In the genomic region with DNA sequence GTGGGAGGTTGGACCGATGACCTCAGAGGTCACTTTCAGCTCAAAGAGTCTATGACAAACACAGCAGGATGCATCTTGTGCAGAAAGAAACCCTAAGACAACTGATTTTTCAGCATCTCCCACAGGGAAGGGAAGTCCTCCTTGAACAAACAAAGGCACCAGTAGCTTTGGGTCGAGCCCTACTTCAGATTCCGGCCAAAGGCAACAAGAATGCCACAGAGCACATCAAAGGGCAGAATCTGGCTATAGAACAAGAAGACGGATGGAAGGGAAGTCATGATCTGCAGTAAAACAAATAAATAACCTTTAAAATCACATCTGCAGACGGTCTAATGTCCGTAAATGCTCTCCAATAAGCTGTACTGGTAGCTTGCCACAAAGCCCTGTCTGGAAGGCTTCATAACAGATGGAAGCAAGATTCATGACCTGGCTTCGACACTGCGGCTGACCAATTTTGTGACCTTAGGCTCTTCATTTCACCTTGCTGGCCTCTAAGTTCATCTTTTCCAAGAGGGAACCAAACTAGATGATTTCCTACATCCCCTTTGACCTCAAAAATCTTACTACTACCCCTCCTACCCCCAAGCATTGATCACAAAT, we compare ENCODE assay signal across 16 mouse cellular contexts.
DNase-seq lines count a peak whose midpoint lies in the region; ATAC-seq and TF ChIP-seq lines count a peak whose summit lies in the region.
"Had no signal": no experiment of that assay in that cellular context is flagged by ENCODE, and none has a peak within 500 bp of the region (broad histone marks: within the 10 kb centered on the region; RNA-seq: fewer than 3 reads in every experiment).

No protein-coding gene starts in this region.

- no peaks in the 10 kb centered on the region for H3K27me3 ChIP-seq in heart, embryonic 13.5 days (replicated peaks)
- H3K27me3 ChIP-seq in heart, embryonic 11.5 days (ENCODE audit: control insufficient read depth, insufficient read depth, low read length) = no peaks in the 10 kb centered on the region
- H3K27me3 ChIP-seq in midbrain, embryonic 14.5 days (ENCODE audit: control insufficient read depth, insufficient read depth, low read length) = no peaks in the 10 kb centered on the region
- no peaks in the 10 kb centered on the region for H3K27me3 ChIP-seq in midbrain, postnatal 0 days (ENCODE audit: insufficient read depth, low read length)
- H3K27me3 ChIP-seq in kidney, embryonic 14.5 days (ENCODE audit: control insufficient read depth, insufficient read depth, low read length) = no peaks in the 10 kb centered on the region
- H3K27me3 ChIP-seq: CH12.LX; embryonic facial prominence, embryonic 12.5 days; stomach, embryonic 15.5 days had no signal

- no peak overlapping the region for H3K4me2 ChIP-seq in heart, embryonic 13.5 days
- no peak overlapping the region for H3K4me2 ChIP-seq in heart, embryonic 11.5 days
- no peak overlapping the region for H3K4me2 ChIP-seq in midbrain, embryonic 14.5 days (ENCODE audit: low read length)
- H3K4me2 ChIP-seq in midbrain, postnatal 0 days (ENCODE audit: low read depth, low read length, poor library complexity, severe bottlenecking) = no peak overlapping the region
- H3K4me2 ChIP-seq in kidney, embryonic 14.5 days (replicated peaks; ENCODE audit: low read depth, low read length) = no peak overlapping the region
- H3K4me2 ChIP-seq: embryonic facial prominence, embryonic 12.5 days; stomach, embryonic 15.5 days had no signal

- H3K36me3 ChIP-seq in heart, embryonic 13.5 days = no peaks in the 10 kb centered on the region
- H3K36me3 ChIP-seq in heart, embryonic 11.5 days (ENCODE audit: control insufficient read depth, insufficient read depth, low read length) = no peaks in the 10 kb centered on the region
- H3K36me3 ChIP-seq in midbrain, embryonic 14.5 days (ENCODE audit: control insufficient read depth, insufficient read depth, low read length) = no peaks in the 10 kb centered on the region
- H3K36me3 ChIP-seq in midbrain, postnatal 0 days (ENCODE audit: insufficient read depth, low read length) = no peaks in the 10 kb centered on the region
- H3K36me3 ChIP-seq in kidney, embryonic 14.5 days (ENCODE audit: control insufficient read depth, insufficient read depth, low read length) = no peaks in the 10 kb centered on the region
- H3K36me3 ChIP-seq: embryonic facial prominence, embryonic 12.5 days; stomach, embryonic 15.5 days had no signal

- ATAC-seq in heart, embryonic 13.5 days (ENCODE audit: extremely low read depth, insufficient number of reproducible peaks, low FRiP score, low TSS enrichment) = no peak
- ATAC-seq in heart, embryonic 11.5 days (replicated peaks; ENCODE audit: insufficient number of reproducible peaks, low FRiP score, low TSS enrichment) = no peak
- ATAC-seq in midbrain, embryonic 14.5 days (ENCODE audit: low FRiP score, low TSS enrichment) = no peak
- ATAC-seq in midbrain, postnatal 0 days (ENCODE audit: low FRiP score) = no peak
- peak; percentile 43; the same call in 1 of the 2 replicates for ATAC-seq in kidney, embryonic 14.5 days (ENCODE audit: low FRiP score, low TSS enrichment)
- ATAC-seq: activated CD4-positive, CD25-positive, alpha-beta regulatory T cell, adult 4 months; hindbrain, embryonic 16.5 days had no signal

- H3K9me3 ChIP-seq in heart, embryonic 13.5 days = no peaks in the 10 kb centered on the region
- H3K9me3 ChIP-seq in heart, embryonic 11.5 days (replicated peaks; ENCODE audit: control insufficient read depth, low read length) = no peaks in the 10 kb centered on the region
- H3K9me3 ChIP-seq in midbrain, embryonic 14.5 days (ENCODE audit: control insufficient read depth, low read length) = no peaks in the 10 kb centered on the region
- H3K9me3 ChIP-seq in midbrain, postnatal 0 days (ENCODE audit: low read length) = no peaks in the 10 kb centered on the region
- H3K9me3 ChIP-seq in kidney, embryonic 14.5 days (ENCODE audit: control insufficient read depth, low read length) = no peaks in the 10 kb centered on the region
- H3K9me3 ChIP-seq: embryonic facial prominence, embryonic 12.5 days; stomach, embryonic 15.5 days had no signal

- 62% methylated on average over 8 of the region's 8 CpGs for WGBS in heart, embryonic 13.5 days
- 63% methylated on average over 8 of the region's 8 CpGs for WGBS in heart, embryonic 11.5 days (ENCODE audit: insufficient replicate concordance)
- 46% methylated on average over 8 of the region's 8 CpGs for WGBS in midbrain, embryonic 14.5 days
- 57% methylated on average over 8 of the region's 8 CpGs for WGBS in midbrain, postnatal 0 days
- WGBS in kidney, embryonic 14.5 days = 36% methylated on average over 8 of the region's 8 CpGs

- H3K27ac ChIP-seq in heart, embryonic 13.5 days (replicated peaks) = peak overlapping the region; percentile 56
- no peak overlapping the region for H3K27ac ChIP-seq in heart, embryonic 11.5 days (ENCODE audit: low read depth, low read length)
- no peak overlapping the region for H3K27ac ChIP-seq in midbrain, embryonic 14.5 days (replicated peaks; ENCODE audit: low read depth, low read length)
- H3K27ac ChIP-seq in midbrain, postnatal 0 days (ENCODE audit: low read depth, low read length) = no peak overlapping the region
- H3K27ac ChIP-seq in kidney, embryonic 14.5 days (ENCODE audit: low read depth, low read length) = no peak overlapping the region
- H3K27ac ChIP-seq: embryonic facial prominence, embryonic 12.5 days; layer of hippocampus, adult 2 months; stomach, embryonic 15.5 days had no signal

- H3K9ac ChIP-seq in heart, embryonic 13.5 days = no peak overlapping the region
- no peak overlapping the region for H3K9ac ChIP-seq in heart, embryonic 11.5 days (ENCODE audit: low read depth, low read length)
- H3K9ac ChIP-seq in midbrain, embryonic 14.5 days (replicated peaks; ENCODE audit: low read length) = no peak overlapping the region
- no peak overlapping the region for H3K9ac ChIP-seq in midbrain, postnatal 0 days (replicated peaks; ENCODE audit: low read length, poor library complexity, severe bottlenecking)
- no peak overlapping the region for H3K9ac ChIP-seq in kidney, embryonic 14.5 days (ENCODE audit: low read depth, low read length)
- H3K9ac ChIP-seq: embryonic facial prominence, embryonic 12.5 days; stomach, embryonic 15.5 days had no signal

- TF ChIP-seq CTCF in midbrain, postnatal 0 days (IDR thresholded peaks at IDR 0.05) = no peak

- H3K4me3 ChIP-seq in heart, embryonic 13.5 days = no peak overlapping the region
- no peak overlapping the region for H3K4me3 ChIP-seq in heart, embryonic 11.5 days (ENCODE audit: low read depth, low read length)
- H3K4me3 ChIP-seq in midbrain, embryonic 14.5 days (replicated peaks; ENCODE audit: low read depth, low read length) = no peak overlapping the region
- no peak overlapping the region for H3K4me3 ChIP-seq in midbrain, postnatal 0 days (ENCODE audit: low read depth, low read length)
- no peak overlapping the region for H3K4me3 ChIP-seq in kidney, embryonic 14.5 days (ENCODE audit: low read length)
- H3K4me3 ChIP-seq: embryonic facial prominence, embryonic 12.5 days; layer of hippocampus, adult 2 months; myocyte; stomach, embryonic 15.5 days had no signal

- peaks cover 21% of the 10 kb centered on the region for H3K4me1 ChIP-seq in heart, embryonic 13.5 days
- H3K4me1 ChIP-seq in heart, embryonic 11.5 days (ENCODE audit: control insufficient read depth, insufficient read depth, low read length) = peaks cover 4% of the 10 kb centered on the region; the same call in 1 of the 2 replicates
- H3K4me1 ChIP-seq in midbrain, embryonic 14.5 days (ENCODE audit: control insufficient read depth, insufficient read depth, low read length) = no peaks in the 10 kb centered on the region
- H3K4me1 ChIP-seq in midbrain, postnatal 0 days (ENCODE audit: insufficient read depth, low read length) = no peaks in the 10 kb centered on the region
- 0 out of 2 replicates have a peak, but pooled peaks cover 3% of the 10 kb centered on the region for H3K4me1 ChIP-seq in kidney, embryonic 14.5 days (ENCODE audit: control insufficient read depth, insufficient read depth, low read length)
- H3K4me1 ChIP-seq: embryonic facial prominence, embryonic 12.5 days; stomach, embryonic 15.5 days had no signal

- DNase-seq in midbrain, embryonic 14.5 days = peak; percentile 24
- DNase-seq in midbrain, postnatal 0 days (ENCODE audit: low spot score) = no peak
- DNase-seq in spleen, postnatal 4 days (ENCODE audit: low spot score in 2 of 2) = no peak
- DNase-seq in spleen, postnatal 36 days (ENCODE audit: low spot score in 2 of 2) = no peak
- DNase-seq: lung, adult 18-20 months; thymus, postnatal 14 days had no signal
